Mouse (Mus musculus): Measurements from ENCODE around the gene Dydc2.
"Not testable (repeated sequence)": the region's sequence is repeated elsewhere in the genome, so short reads cannot be mapped to it uniquely, and the experiment has no call there.

The Dydc2 gene

DNA sequence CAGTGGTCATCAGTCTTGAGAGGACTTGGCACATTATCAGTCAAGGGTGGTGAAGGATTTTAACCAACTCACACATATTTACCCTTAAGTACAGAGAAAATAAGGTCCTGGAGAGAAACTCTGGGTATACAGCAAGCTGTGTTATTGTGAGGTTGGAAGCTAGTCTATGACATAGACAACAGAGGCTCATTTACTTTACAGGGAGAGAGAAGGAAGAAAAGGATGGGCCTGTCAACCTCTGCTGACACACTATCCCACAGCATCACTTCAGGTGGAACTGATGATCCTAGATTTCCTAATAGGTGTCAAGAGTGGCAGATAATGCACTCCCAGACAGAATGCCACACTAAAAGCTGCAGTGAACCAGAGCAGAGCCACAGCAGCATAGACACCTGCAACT lies at the start of gene Dydc2:
TSS of gene Dydc2 (minus strand) at position 101 of the 400 bp plus-strand sequence.
- DNase-seq: no peak

DNA sequence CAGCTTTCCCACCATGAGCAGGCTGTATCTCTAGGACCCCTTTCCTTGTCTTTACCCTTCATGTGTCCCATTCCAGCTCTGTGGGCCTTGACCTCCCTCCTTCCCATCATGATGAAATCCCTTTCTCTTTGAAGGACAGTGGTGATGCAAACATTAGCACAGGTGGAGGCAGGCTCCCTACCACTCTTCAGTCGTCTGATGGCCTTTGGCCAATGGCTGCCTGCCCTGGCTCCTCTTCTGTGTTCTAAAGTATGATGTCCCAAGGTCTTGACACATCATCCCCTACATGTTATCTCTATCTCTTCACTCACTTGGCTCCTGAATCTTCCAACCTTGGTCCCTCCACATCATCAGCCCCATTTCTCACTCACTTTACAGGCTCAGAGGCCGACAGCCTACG lies 47.3 kb upstream of the Dydc2 start:
- DNase-seq: no peak

DNA sequence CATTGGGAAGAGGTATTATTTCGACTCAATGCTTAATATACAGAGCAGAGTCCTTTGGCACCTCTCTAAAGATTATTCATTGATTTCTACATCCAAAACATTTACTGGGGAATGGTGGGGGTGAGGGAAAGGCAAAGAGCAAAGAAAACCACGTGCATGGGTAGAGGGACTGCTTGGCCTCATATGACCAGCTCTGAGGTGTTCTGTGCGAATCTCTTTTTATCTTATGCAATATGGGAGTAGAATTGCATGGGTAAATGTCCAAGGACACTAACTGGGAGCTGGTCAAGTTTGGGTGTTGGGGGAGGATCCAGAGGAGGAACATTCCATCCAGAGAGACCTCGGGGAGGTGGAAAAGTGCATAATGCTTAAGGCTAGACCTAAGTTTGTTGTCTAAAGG lies 43.9 kb upstream of the Dydc2 start:
- DNase-seq: no peak

DNA sequence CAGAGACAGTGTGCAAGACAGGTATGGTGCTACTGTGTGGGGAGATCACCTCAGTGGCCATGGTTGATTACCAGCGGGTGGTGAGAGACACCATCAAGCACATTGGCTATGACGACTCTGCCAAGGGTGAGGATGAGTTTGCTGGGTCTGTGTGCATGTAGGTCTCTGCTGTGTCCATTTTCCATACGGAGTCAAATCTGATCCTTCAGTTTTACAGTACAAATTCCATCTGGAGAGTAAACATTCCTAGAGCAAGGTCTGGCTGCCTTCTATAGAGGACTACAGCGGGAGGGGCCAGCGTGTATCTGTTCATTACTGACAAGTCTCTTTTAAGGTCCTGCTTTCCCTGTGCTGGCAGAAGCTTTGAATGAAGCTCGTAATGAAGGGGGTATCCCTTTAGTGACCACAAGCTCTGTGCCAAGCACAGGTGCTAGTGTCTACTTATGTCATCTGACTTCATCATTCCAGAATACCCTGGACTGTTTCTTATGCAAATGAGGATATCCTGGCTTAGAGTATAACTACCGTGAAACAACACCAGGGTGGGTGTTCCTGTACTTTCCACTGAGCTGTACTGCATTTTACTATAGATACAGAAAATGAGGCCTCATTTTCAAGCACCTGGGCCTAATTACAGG lies 42.1 kb upstream of the Dydc2 start:
- DNase-seq: no peak

DNA sequence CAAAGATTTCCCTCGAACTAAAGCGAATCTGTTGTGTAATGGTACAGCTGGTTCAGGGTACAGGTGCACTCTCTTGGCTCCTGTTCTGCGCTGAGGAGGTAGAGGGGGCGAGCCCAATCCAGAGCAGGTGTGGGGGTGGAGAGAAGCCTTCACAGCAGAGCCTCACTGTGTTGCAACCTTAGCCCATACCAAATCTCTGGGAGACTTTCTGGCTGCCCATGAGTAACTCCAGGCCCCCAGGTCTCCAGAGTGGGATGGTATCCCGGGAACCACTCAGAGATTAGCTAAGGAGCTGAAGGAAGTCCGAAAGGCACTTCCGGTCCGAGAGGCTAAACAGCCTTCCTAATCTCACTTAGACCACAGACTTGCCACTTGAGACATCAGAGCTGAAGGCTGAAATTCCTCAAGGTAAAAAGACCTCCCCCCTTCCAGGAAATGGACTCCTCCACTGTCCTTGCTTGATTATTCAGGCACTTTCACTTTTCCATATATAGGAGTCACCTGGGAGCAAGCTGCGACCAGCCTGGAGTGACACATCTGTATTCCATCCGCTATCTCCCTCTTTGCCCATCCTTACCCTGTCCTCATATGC lies 35.9 kb upstream of the Dydc2 start, which contains the start of gene Mat1a:
TSS of gene Mat1a (plus strand) at position 183 of the 592 bp plus-strand sequence.
- DNase-seq: no peak

DNA sequence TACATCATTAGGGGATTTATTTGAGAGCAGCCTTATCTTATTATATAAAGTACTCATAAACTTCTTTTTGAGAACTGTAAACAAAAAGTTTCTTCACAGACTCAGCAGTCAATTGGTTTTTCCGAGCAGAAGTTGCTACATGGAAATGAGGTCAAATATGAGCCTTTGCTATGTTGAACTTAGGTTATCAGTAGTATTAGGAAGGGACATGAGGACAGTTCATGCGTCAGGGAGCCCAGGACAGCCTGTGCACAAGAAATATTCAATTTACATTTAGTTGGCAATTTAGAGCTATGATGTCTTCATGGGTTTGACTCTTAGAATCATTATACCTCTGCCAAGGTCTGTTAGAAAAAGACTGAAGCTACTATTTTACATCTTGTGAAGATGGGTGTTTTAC lies 33.3 kb upstream of the Dydc2 start:
- DNase-seq: no peak

DNA sequence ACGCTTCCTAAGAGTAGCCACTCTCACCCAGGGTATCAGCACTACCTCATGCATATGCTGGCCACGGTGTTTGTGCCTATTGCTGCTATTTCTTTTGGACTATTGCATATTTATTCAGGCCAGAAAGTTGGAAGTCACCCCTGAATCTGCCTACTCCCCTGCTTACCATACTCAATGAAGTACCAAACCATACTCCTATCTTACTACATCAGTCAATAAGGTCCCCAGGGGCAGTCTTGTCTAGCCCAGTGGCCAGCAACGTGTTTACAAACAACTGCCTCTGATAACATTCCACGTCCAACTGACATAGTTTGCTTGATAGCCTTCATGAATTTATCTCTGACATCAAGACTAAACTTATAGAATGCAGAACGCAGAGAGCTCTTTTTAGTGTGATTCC lies 32.2 kb upstream of the Dydc2 start:
- DNase-seq: no peak

DNA sequence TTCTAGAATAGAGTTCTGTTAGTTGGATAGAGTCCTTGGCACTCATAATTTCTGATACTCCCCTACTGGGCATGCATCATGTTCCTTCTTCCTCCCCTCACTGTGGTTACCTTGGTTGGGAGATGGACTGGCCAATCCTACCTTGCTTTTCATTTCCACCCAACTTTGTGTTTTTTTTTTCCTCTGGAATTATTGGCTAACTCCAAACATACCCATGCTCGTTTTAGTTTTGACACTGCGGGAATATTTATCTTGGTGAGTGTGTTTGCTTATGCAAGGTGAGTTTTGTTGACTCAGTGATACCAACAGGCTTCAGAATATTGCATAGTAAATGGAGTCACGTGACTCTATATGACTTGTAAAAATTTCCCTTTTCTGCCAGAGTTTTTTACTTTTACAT lies 31.7 kb upstream of the Dydc2 start:
- no peak for DNase-seq

DNA sequence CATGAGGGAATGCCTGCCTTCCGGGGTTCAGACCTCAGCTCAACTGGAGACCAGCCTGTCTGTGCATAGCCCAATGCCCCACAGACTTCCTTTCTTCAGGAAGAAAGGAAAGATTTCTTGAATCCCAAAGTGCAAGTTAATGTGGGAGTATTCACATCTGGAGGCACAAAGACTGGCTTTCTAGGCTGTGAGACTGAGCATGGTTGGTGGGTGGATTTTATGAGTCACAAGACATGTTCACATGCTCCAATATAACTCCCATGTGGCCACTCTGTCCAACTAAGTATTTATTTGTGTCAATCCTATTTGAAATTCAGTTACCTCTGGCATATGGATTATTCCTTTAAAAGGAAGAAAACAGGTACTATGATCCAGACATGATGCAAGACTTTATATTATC lies 29.7 kb upstream of the Dydc2 start:
- DNase-seq: no peak

DNA sequence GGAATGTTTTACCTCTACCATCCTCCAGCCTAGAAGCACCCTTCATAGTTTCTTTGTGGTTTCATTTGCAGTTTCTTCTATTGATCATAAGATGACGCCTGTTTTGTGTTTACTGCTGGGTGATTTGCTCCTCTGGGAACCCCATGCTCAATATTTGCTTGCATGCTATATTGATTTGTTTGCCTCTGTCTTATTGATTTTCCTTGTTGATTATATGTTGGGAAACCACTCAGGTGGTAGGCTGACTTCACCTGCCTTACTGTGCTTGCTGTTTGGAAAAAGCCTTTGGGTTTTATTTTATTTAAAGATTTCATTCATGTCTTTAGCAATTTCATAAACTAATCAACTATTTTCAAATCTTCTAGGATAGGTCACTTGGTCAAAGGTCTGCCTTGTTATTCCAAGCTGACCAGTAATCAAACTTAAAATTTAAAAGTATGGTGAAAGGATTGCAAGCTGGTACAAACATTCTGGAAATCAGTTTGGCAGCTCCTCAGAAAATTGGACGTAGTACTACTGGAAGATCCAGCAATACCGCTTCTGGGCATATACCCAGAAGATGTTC lies 27.4 kb upstream of the Dydc2 start:
- DNase-seq: no peak

DNA sequence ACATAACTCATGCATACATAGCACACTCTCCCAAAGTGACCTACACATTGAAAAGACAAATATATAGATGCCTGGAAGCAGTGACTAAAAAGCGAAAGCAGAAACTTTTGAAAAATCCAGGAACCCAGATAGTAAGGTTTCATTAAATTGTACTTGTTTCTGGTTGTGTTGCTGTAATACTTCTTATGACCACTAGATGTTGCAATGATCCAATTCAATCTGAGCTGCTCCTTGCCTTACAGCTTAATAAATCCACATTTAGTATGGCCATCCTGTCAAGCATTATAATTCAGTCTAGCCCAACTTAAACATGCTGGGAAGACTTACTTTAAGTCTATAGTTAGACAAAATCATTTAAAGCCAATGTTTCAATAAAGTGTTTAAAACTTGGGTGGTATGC lies 25.1 kb upstream of the Dydc2 start:
- DNase-seq: peak; percentile 8

DNA sequence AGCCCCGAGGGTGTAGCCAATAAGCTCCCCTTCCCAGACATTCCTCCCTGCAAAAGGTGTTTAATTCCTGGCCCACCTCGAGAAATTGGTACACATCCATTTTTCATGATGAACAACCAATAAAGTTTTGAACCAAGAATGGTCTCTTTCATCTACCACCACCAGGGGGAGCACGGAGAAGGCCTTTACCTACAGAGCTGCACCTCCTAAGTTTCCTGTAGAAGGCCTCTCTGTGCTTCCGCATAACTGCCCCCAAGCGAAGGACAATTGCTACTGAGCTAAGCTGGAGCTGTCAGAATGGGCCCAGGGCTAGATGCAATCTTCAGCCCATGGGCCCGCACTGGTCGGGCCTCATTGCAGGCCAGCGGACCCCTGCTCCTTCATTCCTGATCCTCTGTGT lies 21.8 kb upstream of the Dydc2 start:
- peak; percentile 19 for DNase-seq

DNA sequence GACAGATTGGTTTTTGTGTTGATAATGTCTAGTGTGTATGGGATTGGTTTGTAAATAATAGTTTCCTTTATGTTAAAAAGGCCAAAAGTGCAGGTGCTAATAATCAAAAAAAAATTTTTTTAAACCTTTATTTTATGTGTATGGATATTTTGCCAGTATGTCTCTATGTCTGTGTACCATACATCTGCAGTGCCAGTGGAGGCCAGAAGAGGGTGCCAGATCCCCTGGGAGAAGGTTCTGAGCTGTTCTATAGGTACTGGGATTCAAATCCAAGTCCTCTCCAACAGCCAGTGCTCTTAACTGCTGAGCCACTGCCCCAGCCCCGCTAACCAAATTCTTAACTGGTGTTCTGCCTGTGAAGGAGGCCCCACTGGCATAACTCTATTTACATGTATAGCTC lies 18.5 kb upstream of the Dydc2 start:
- peak; percentile 17 for DNase-seq

DNA sequence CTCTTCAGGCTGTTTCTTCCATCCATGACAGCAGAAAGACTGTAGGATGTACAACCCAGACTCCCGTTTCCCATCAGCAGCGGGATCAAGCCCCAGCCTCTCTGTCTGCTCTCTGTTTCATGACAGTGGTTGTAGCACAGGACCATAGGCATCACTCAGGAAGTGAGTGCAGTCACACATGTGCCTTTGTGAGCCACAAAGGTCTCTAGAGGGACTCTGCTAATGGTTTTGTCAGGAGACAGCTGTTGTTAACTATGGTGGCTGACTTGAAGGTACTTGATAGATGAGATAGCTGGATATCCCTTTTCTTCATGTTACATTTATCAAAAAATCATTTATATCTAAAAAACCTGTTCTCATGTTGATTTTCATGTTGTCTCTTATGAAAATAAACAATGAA lies 13.4 kb upstream of the Dydc2 start:
- no peak for DNase-seq

DNA sequence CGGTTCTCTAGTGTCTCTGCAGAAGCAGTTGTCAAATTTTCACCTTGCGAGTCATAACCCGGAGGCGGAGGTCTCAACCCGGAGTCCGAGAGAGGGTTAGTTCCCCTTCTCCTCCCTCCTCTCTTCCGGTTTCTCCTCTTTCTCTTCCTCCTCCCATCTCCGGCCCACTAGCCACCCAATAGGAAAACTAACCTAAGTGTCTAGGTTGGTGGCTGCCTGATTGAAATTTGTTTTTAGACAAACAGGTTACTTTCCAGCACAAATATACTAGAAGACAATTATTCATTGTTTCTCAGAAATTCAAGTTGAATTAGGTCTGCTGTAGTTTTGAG lies 3.9 kb upstream of the Dydc2 start:
- no peak for DNase-seq

DNA sequence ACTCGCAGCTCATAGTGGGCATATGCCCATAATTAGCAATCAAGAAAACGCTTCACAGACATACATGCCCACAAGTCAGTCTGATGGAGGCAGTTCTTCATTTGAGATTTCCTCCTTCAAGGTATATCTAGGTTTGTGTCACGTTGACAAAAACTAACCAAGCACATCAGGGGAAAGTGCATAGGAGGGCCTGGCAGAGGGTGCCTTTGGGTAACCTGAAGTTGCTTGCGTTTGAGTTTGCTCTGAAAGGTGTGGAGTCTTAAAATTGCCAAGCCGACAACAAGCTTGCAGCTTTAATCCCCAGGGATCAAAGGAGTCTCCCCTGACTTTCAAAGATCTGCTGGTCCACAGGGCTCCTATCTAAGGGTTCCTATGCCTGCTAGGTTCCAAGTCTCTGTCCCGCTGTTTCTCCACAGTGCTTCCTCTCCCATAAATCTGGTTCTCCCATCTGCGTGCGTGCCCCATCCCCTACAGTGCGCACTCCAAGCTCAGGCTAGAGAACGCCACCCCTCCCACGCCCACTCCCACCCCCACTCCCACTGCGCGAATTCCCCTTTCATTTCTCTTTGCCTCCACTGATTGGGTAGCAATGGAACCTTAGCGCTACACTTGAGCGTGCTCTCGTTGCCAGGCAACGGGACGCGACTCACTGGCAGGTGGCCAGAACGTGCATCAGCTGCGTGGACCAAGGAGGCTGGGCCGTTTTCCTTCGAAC lies 3.4 kb upstream of the Dydc2 start, which contains the start of gene Dydc1:
TSS of gene Dydc1 (plus strand) at position 683 of the 715 bp plus-strand sequence.
- DNase-seq: peak; percentile 35

DNA sequence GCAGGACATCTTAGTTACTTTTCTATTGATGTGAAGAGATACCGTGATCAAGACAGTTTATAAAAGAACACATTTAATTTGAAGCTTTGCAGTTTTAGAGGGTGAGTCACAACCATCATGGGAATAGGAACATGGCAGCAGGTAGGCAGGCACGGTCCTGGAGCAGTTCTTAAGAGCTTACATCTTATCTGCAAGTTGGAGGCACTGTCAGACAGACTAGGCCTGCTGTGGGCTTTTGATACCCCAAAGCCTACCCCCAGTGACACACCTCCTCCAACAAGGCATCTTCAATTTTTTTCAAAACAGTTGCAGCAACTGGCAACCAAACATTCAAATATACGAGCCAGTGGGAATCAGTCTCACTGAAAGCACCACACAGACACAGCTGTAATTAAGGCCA lies 1.3 kb upstream of the Dydc2 start:
- no peak for DNase-seq

DNA sequence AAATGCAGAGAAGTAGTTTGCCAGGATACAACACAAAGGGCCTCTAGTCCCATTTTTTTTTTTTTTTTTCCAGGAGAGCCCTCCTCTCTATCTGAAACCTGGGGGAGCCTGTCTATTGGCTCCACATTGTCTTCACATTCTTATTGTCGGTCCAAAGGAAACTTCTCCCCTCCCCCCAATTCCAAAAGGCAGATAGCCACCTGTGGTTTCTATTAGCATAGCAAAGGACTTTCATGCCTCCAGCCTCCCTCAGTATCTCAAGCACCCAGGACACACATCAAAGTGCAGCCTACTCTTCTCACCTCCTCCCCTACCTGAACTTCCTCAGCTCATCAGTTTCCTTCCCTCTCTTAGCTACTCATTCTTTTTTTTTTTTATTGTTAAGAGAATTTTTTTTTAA lies 2.6 kb downstream of the Dydc2 start:
- no peak for DNase-seq

DNA sequence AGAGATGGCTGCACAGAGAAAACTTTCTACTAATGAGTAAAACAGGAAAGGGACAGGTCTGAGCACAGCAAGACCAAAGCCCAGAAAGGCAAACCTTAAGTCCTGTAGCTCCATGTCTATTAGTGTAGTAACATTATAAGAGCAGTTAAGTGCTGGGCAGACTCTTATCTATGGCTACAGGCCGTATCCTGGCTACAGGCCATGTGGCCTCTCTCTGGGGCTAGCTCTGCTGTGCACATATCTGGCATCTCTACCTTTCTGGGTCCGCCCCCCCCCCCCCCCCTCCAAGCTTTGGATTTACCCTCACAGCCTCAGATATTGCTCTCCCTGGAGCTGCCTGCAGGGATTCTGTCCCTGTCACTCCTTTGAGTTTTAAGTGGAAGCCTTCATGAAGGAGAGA lies 3.8 kb downstream of the Dydc2 start:
- no peak for DNase-seq

DNA sequence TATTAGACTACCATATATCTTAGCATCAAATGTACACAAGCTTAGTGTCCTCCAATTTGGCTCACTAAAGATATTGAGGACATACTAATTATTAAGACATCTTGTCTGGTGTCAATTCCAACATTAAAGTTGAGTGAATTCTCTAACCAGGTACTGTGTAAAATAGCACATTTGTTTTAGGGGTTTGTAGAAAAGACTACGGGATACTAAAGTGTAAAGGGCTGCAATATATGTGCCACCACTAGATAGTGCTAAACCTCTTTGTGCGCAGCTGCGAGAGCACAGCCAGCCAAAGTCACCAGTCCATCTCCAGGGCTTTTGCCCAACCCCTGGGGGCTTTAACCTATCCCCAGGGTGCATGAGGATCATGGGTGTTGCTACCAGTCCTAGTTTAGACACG lies 15.8 kb downstream of the Dydc2 start:
- DNase-seq: not testable (repeated sequence)

DNA sequence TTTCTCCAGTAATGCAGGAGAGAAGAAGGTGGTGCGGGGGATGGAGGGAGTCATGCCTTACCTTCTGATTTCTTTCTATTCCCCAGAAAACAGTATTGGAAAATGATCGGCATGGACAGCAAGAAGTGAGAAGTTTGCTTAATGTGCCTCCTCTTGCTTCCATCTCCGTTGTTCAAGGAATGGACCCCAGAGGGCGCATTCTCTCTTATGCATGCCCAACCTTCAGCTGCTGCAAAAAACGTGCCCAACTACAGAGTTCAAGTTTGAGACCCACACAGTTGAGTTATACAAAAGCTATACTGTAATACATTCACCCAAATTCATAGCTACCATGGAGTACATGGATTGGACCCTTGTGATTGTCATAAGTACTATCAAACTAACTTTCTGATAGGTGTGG lies 16.5 kb downstream of the Dydc2 start:
- DNase-seq: no peak

DNA sequence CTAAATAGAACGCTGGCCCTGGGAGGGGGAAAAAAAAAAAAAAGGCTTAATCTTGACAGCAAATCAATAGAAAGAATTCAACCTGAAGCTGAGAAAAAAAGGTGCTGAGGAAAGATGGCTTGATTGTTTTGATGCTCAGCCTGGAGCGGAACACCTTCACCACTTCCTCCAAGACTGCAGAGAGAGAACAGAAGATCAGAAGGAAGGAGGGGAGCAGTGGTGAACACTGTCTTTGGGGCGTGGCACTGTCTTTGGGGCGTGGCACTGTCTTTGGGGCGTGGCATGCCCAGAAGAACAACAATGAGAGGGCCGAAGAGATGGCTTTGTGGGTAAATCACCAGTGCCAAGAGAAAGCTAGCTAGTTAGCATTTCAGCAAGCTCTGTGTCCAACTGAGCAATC lies 18.5 kb downstream of the Dydc2 start:
- DNase-seq: no peak

DNA sequence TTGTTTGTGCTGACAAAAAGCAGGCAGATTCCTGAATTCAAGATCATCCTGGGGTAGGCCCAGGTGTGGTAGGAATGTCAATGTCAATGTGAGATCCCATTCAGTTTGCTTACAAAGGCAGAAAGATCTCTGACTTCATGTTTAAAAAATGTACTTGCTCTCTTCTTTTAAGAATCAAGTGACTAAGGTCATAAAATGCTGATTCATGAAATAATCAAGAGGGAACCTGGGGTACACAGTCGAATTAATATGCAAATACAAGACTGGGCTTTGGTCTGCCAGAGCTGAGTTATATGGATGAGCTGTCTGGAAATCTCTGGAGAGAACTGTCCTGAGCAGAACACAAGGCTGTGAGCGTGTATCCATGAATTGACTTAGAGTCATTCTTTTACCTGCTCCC lies 21.6 kb downstream of the Dydc2 start:
- DNase-seq: no peak

DNA sequence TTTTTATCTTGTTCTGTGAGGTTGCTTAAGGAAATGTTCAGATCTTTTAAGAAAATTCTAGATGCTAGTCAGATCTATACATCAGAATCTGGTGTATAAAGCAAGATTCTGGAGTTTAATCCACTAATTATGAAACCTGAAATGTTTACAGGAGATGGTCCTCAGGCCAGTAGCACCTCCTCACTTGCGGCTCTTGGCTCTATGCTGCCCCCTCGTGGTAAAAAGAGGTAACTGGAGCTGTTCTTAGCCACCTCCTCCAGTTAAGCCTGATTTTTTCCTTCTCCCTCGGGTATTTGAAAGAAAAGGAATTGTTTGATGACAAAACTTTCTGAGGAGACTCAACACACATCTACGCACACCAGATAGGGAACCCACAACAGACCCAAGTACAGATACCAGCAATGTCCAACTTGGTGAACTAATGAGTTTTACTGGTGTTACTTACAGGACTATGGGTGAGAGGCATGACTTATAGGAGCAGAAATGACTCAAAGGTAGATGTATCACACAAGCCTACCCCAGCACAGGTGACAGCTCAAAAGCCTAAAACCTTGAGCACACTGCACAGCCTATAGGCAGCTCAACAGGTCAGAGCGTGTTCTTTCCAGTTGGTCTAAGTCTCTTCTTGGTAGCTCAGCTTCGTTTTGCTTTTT lies 33.7 kb downstream of the Dydc2 start:
- peak; percentile 67 for DNase-seq
